Mouse (Mus musculus) kidney, adult 2 months (tissue): ENCODE results near the gene Npffr2.
A peak's percentile ranks its signal among the peaks of the same experiment; 100 is the strongest.

Experiments
- CTCF ChIP-seq: fragments of 200-500 bp; conservative IDR thresholded peaks from 2 replicates; pipeline ENCODE4 v1.5.1; 2011; ENCODE audit warnings: low read depth, mild to moderate bottlenecking, control low read depth, low read length, moderate library complexity, mixed read lengths; ENCODE audit not compliant: insufficient read depth, insufficient read length
- POLR2A ChIP-seq: fragments of 200-500 bp; IDR thresholded peaks from one replicate; pipeline ENCODE4 v1.6.1; 2011; ENCODE audit warnings: low read depth, low read length, control low read depth

GRCm38 (mm10) chr5:89543476-89543875 lies 16.2 kb downstream of the Npffr2 start:
- peak; percentile 71 for TF ChIP-seq CTCF
- no peak for TF ChIP-seq POLR2A
